Mouse (Mus musculus): ENCODE data around the gene Yipf3. TPM values are rescaled to one million over a fixed set of nuclear protein-coding genes. Genes with fewer than 3 reads are reported as not detected.

The Yipf3 gene
- 81.9 and 83.1 TPM in 2 replicates for polyA plus RNA-seq (2015; fragmentation: Nextera tagmentation; extraction: Ambion mirVana)

DNA sequence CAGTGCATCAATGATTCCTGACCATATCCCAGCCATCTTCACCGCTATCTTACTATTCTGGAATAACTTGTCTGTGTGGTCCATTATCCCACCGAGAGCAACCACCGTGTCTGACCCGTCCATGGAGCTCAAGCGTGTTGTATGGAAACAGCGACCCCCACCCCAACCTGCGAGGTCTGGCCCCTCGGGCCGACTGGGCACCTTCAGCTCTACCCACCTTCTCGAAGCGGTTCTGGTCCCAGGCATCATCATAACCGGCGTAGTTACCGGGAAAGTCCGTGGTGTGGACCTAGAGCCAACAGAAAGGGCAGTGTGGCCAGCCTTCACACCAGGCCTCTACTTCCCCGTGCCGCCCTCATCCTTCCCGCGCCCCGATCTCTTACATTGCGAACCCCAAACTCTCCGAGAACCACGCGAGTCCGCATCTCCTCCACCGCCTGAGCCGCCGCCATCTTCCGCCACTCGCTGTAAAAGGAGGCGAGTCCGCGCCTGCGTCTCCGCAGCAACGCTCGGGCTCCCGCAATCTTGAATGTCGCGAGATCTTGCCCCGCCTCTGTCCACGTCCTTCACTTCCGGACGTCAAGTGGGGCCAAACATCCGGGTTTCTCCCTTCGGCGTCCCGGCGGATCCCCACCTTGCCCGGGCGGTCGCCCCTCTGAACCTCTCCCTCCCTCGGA is at the start of gene Yipf3, which contains the start of gene Polr1c:
Gene Yipf3, plus strand, starts transcription at position 569 of the 677 bp plus-strand sequence.
Gene Polr1c, minus strand, starts transcription at position 543 of the 677 bp plus-strand sequence.
- Histone ChIP-seq H3K4me3 (peak within 1 kb of the TSS; percentile 81), H3K27me3 (no peaks in the 10 kb centered on the region), H3K36me3 (peaks cover 71% of the 10 kb centered on the region), H3K4me1 (replicated peaks) (peaks cover 36% of the 10 kb centered on the region), H3K27ac (replicated peaks) (peak within 1 kb of the TSS; percentile 86), H3K9me3 (no peaks in the 10 kb centered on the region), H3K4me2 (peak within 1 kb of the TSS; percentile 95), H3K9ac (peak within 1 kb of the TSS; percentile 97)
- under 1% methylated on average over 53 of the region's 53 CpGs for WGBS
- ATAC-seq (ENCODE audit: low read depth), result peak; percentile 94

DNA sequence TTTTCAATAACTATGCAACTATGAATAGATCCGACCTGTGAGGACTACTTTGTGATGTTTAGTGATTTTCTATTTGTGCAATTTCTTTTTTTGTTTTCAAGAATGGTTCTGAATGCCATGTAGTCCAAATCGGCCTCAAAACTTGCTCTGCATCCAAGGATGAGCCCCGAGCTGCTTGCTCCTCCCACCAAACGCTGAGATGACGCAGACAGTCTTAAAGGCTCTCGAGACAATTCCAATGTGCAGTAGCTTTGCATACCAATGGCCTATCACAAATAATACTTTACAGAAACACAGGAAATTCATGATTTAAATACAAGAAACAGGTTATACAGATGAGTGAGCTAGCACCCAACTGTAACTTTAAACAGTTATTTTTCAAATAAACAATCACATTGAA is 46.7 kb upstream of the Yipf3 start:
- H3K4me3 ChIP-seq, result peak overlapping the region; percentile 95
- ATAC-seq (ENCODE audit: low read depth), result no peak
- H3K9me3 ChIP-seq, result no peaks in the 10 kb centered on the region
- 75% methylated on average over 6 of the region's 6 CpGs for WGBS
- no peak overlapping the region for H3K27ac ChIP-seq (replicated peaks)
- H3K36me3 ChIP-seq, result peaks cover 44% of the 10 kb centered on the region
- H3K4me2 ChIP-seq, result peak overlapping the region; percentile 98
- peaks cover 40% of the 10 kb centered on the region for H3K4me1 ChIP-seq (replicated peaks)
- H3K27me3 ChIP-seq, result no peaks in the 10 kb centered on the region
- H3K9ac ChIP-seq, result peak overlapping the region; percentile 90

DNA sequence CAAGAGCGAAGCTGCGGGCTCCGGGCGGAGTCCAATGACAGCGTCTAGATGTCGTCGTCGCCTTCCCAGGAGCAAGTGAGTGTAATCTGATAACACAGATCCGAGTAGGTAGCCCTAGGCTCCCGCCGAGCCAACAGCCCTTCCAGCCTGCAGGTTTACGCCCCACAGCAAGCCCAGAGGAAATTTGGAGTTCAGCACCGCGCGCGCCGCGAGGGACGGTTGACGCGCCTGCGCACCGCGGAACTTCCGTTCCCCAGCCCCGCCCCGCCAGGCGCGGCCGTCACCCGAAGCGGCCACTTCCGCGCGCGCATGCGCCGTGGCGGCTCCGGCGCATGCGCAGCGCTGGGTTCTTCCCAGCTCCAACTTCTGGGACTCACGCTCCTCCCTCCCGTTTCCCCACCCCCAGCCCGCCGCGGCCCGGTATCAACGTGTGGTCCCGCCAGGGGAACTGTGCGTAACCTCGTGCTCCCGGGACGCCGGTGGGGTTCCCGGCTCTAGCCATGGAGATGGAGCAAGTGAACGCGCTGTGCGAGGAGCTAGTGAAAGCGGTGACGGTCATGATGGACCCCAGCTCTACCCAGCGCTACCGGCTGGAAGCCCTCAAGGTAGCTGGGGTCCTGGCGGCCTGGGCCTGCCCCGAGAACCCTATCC is 45.3 kb upstream of the Yipf3 start, which contains the start of the genes Polh and Xpo5:
Gene Polh, minus strand, starts transcription at position 225 of the 651 bp plus-strand sequence.
Gene Xpo5, plus strand, starts transcription at position 362 of the 651 bp plus-strand sequence.
- no peaks in the 10 kb centered on the region for H3K9me3 ChIP-seq
- WGBS, result under 1% methylated on average over 63 of the region's 66 CpGs

GRCm38 (mm10) chr17:46203078-46203477 is 44.8 kb upstream of the Yipf3 start:
- Histone ChIP-seq H3K27ac (replicated peaks) (peak overlapping the region; percentile 81), H3K36me3 (peaks cover 44% of the 10 kb centered on the region), H3K27me3 (no peaks in the 10 kb centered on the region), H3K9ac (peak overlapping the region; percentile 90), H3K9me3 (no peaks in the 10 kb centered on the region), H3K4me3 (peak overlapping the region; percentile 95), H3K4me1 (replicated peaks) (peaks cover 40% of the 10 kb centered on the region), H3K4me2 (peak overlapping the region; percentile 98)
- ATAC-seq (ENCODE audit: low read depth), result no peak; the same call in 1 of the 2 replicates
- under 1% methylated on average over 20 of the region's 20 CpGs for WGBS

More for the DNA sequence above, 45.3 kb upstream of the Yipf3 start, which contains the start of the genes Polh and Xpo5:
- Histone ChIP-seq H3K4me3 (peak within 1 kb of the TSS; percentile 95), H3K36me3 (peaks cover 44% of the 10 kb centered on the region), H3K4me1 (replicated peaks) (peaks cover 40% of the 10 kb centered on the region), H3K27me3 (no peaks in the 10 kb centered on the region), H3K9ac (peak within 1 kb of the TSS; percentile 90), H3K4me2 (peak within 1 kb of the TSS; percentile 98), H3K27ac (replicated peaks) (peak within 1 kb of the TSS; percentile 81)
- ATAC-seq (ENCODE audit: low read depth), result peak; percentile 96

GRCm38 (mm10) chr17:46206676-46207075 is 41.2 kb upstream of the Yipf3 start:
- peaks cover 68% of the 10 kb centered on the region for H3K36me3 ChIP-seq
- H3K9ac ChIP-seq, result no peak overlapping the region
- H3K27ac ChIP-seq (replicated peaks), result no peak overlapping the region
- peaks cover 21% of the 10 kb centered on the region for H3K4me1 ChIP-seq (replicated peaks)
- H3K27me3 ChIP-seq, result no peaks in the 10 kb centered on the region
- no peak overlapping the region for H3K4me3 ChIP-seq
- H3K4me2 ChIP-seq, result no peak overlapping the region
- no peaks in the 10 kb centered on the region for H3K9me3 ChIP-seq
- ATAC-seq (ENCODE audit: low read depth), result no peak

- no peaks in the 10 kb centered on the region for H3K27me3 ChIP-seq
Measured at GRCm38 (mm10) chr17:46210550-46210949, 37.3 kb upstream of the Yipf3 start.

GRCm38 (mm10) chr17:46221601-46222000 is 26.3 kb upstream of the Yipf3 start:
- WGBS, result 92% methylated on average over 3 of the region's 3 CpGs

More at GRCm38 (mm10) chr17:46210550-46210949, 37.3 kb upstream of the Yipf3 start:
- Histone ChIP-seq H3K9me3 (no peaks in the 10 kb centered on the region), H3K4me2 (no peak overlapping the region), H3K36me3 (peaks cover 96% of the 10 kb centered on the region), H3K4me3 (no peak overlapping the region), H3K4me1 (replicated peaks) (no peaks in the 10 kb centered on the region), H3K27ac (replicated peaks) (no peak overlapping the region), H3K9ac (no peak overlapping the region)
- 94% methylated on average over 3 of the region's 3 CpGs for WGBS
- no peak for ATAC-seq (ENCODE audit: low read depth)

GRCm38 (mm10) chr17:46227576-46227975 is 20.3 kb upstream of the Yipf3 start:
- H3K4me3 ChIP-seq, result no peak overlapping the region
- no peaks in the 10 kb centered on the region for H3K27me3 ChIP-seq
- peaks cover 92% of the 10 kb centered on the region for H3K36me3 ChIP-seq
- H3K27ac ChIP-seq (replicated peaks), result no peak overlapping the region
- no peaks in the 10 kb centered on the region for H3K4me1 ChIP-seq (replicated peaks)
- ATAC-seq (ENCODE audit: low read depth), result no peak
- H3K9ac ChIP-seq, result no peak overlapping the region
- H3K4me2 ChIP-seq, result no peak overlapping the region
- H3K9me3 ChIP-seq, result no peaks in the 10 kb centered on the region
- 90% methylated on average over 7 of the region's 7 CpGs for WGBS

More at GRCm38 (mm10) chr17:46221601-46222000, 26.3 kb upstream of the Yipf3 start:
- Histone ChIP-seq H3K36me3 (peaks cover 99% of the 10 kb centered on the region), H3K27me3 (no peaks in the 10 kb centered on the region), H3K9me3 (no peaks in the 10 kb centered on the region), H3K4me3 (no peak overlapping the region), H3K9ac (no peak overlapping the region), H3K4me1 (replicated peaks) (no peaks in the 10 kb centered on the region), H3K27ac (replicated peaks) (no peak overlapping the region), H3K4me2 (no peak overlapping the region)
- no peak for ATAC-seq (ENCODE audit: low read depth)

- H3K4me3 ChIP-seq, result no peak overlapping the region
Measured at GRCm38 (mm10) chr17:46236067-46236466, 11.8 kb upstream of the Yipf3 start.

DNA sequence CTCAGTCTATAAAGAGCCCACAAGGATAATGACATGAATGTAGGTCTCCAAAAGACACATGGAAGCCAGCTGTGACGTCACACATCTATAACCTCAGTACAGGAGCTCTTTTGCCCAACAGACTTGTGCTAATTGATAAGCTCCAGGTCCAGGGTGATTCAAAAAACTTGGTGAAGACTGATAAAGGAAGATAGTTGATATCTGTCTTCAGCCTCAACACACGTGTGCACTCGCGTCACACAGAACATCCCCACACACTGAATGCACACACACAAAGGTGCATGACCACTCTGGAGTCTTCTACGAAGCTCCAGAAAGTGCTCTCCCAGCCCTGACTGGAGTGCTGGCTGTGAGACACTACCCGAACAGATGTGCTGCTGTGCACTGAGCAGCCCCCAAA is 10.8 kb upstream of the Yipf3 start:
- Histone ChIP-seq H3K27ac (replicated peaks) (no peak overlapping the region), H3K9me3 (no peaks in the 10 kb centered on the region), H3K27me3 (no peaks in the 10 kb centered on the region), H3K4me1 (replicated peaks) (no peaks in the 10 kb centered on the region), H3K4me2 (no peak overlapping the region), H3K36me3 (peaks cover 85% of the 10 kb centered on the region), H3K9ac (no peak overlapping the region), H3K4me3 (no peak overlapping the region)
- 94% methylated on average over 6 of the region's 6 CpGs for WGBS
- ATAC-seq (ENCODE audit: low read depth), result no peak

More at GRCm38 (mm10) chr17:46236067-46236466, 11.8 kb upstream of the Yipf3 start:
- H3K4me1 ChIP-seq (replicated peaks), result no peaks in the 10 kb centered on the region
- no peak overlapping the region for H3K4me2 ChIP-seq
- no peak overlapping the region for H3K9ac ChIP-seq
- H3K9me3 ChIP-seq, result no peaks in the 10 kb centered on the region
- no peaks in the 10 kb centered on the region for H3K27me3 ChIP-seq
- 92% methylated on average over 1 of the region's 1 CpGs for WGBS
- ATAC-seq (ENCODE audit: low read depth), result no peak
- peaks cover 81% of the 10 kb centered on the region for H3K36me3 ChIP-seq
- H3K27ac ChIP-seq (replicated peaks), result no peak overlapping the region

- Histone ChIP-seq H3K36me3 (peaks cover 89% of the 10 kb centered on the region), H3K27me3 (no peaks in the 10 kb centered on the region), H3K27ac (replicated peaks) (no peak overlapping the region), H3K4me3 (no peak overlapping the region), H3K9me3 (no peaks in the 10 kb centered on the region), H3K4me1 (replicated peaks) (no peaks in the 10 kb centered on the region), H3K4me2 (no peak overlapping the region), H3K9ac (no peak overlapping the region)
- no peak for ATAC-seq (ENCODE audit: low read depth)
- 89% methylated on average over 5 of the region's 5 CpGs for WGBS
Measured at GRCm38 (mm10) chr17:46237480-46237879, 10.4 kb upstream of the Yipf3 start.

GRCm38 (mm10) chr17:46239516-46240114 is 8.3 kb upstream of the Yipf3 start:
- H3K4me2 ChIP-seq, result no peak overlapping the region
- no peak overlapping the region for H3K9ac ChIP-seq
- WGBS, result 93% methylated on average over 15 of the region's 15 CpGs
- no peaks in the 10 kb centered on the region for H3K4me1 ChIP-seq (replicated peaks)
- H3K27ac ChIP-seq (replicated peaks), result no peak overlapping the region
- H3K4me3 ChIP-seq, result no peak overlapping the region
- H3K36me3 ChIP-seq, result peaks cover 91% of the 10 kb centered on the region
- no peaks in the 10 kb centered on the region for H3K27me3 ChIP-seq
- no peak for ATAC-seq (ENCODE audit: low read depth)
- H3K9me3 ChIP-seq, result no peaks in the 10 kb centered on the region

Measured in neural tube, embryonic 13.5 days (tissue).